Mouse (Mus musculus) heart, embryonic 15.5 days (tissue): Measurements from ENCODE around the gene Frmd8. TPM values are rescaled to one million over a fixed set of nuclear protein-coding genes. Genes with fewer than 3 reads are reported as not detected.

ENCODE experiments used
- ATAC-seq: fragments of 200-750 bp; cut with Nextera tagmentation; replicated peaks from 2 replicates; pipeline ENCODE4 v1.8.0; 2017; ENCODE audit warnings: low read depth, moderate TSS enrichment; ENCODE audit not compliant: insufficient number of reproducible peaks, insufficient read depth, low FRiP score
- H3K27ac ChIP-seq: fragments of 300-500 bp; sonication (generic); 2 replicates; pipeline ENCODE4 v1.5.1; 2015; ENCODE audit warnings: mild to moderate bottlenecking, inconsistent platforms
- H3K27me3 ChIP-seq: fragments of 300-500 bp; sonication (generic); 2 replicates; pipeline ENCODE4 v1.6.1; 2015; ENCODE audit warnings: inconsistent platforms
- H3K36me3 ChIP-seq: fragments of 300-500 bp; sonication (generic); 2 replicates; pipeline ENCODE4 v1.6.1; 2015; ENCODE audit warnings: mild to moderate bottlenecking, inconsistent platforms
- H3K4me1 ChIP-seq: fragments of 300-500 bp; sonication (generic); replicated peaks from 2 replicates; pipeline ENCODE4 v1.6.1; 2015; ENCODE audit warnings: inconsistent platforms
- H3K4me2 ChIP-seq: fragments of 300-500 bp; sonication (generic); 2 replicates; pipeline ENCODE4 v1.6.1; 2015; ENCODE audit warnings: inconsistent platforms, mild to moderate bottlenecking, moderate library complexity
- H3K4me3 ChIP-seq: fragments of 300-500 bp; sonication (generic); 2 replicates; pipeline ENCODE4 v1.5.1; 2015; ENCODE audit warnings: mild to moderate bottlenecking, inconsistent platforms
- H3K9ac ChIP-seq: fragments of 300-500 bp; sonication (generic); 2 replicates; pipeline ENCODE4 v1.6.1; 2015; ENCODE audit warnings: mild to moderate bottlenecking, inconsistent platforms
- H3K9me3 ChIP-seq: fragments of 300-500 bp; sonication (generic); replicated peaks from 2 replicates; pipeline ENCODE4 v1.6.1; 2016; ENCODE audit warnings: inconsistent platforms
- WGBS: fragments of 180-500 bp; shearing (Covaris S2); methylation state at CpG from one replicate; pipeline ENCODE4 v1.1.7; 2015; ENCODE audit warnings: mixed read lengths; 5-methylcytosine and 5-hydroxymethylcytosine counted together
- polyA plus RNA-seq: library from polyadenylated mRNA; unstranded; fragments of >200 nt; fragmentation: Nextera tagmentation; extraction: Ambion mirVana; gene quantifications from 2 replicates; pipeline ENCODE4 v1.2.1, GENCODE M21; 2015

Gene Frmd8
- polyA plus RNA-seq, 1 experiment from 2014 or later = 25.1 TPM

DNA sequence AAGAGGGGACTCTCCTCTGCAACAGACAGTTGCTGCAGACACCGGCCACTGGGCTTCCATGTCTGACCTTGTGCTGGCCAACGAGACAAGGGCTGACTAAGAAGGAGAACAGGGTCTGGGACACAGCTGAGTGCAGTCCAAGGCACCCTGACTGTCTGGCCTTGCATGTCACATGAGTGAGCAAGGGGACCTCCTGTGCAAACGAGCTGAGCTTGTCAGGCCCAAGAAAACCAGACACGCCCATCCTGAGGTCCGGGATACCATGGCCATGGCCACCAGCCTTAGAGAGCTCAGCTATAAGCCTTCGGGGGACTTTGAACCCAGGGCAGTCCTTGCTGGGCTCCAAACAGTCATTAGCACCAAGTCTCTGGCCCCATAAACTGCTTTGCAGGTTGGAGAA lies 7.0 kb downstream of the Frmd8 start:
- Histone ChIP-seq H3K4me3 (no peak overlapping the region), H3K27ac (no peak overlapping the region), H3K9ac (no peak overlapping the region), H3K4me2 (no peak overlapping the region), H3K36me3 (peaks cover 53% of the 10 kb centered on the region), H3K27me3 (no peaks in the 10 kb centered on the region), H3K4me1 (peaks cover 41% of the 10 kb centered on the region), H3K9me3 (no peaks in the 10 kb centered on the region)
- WGBS = 85% methylated on average over 6 of the region's 6 CpGs
- ATAC-seq = no peak

DNA sequence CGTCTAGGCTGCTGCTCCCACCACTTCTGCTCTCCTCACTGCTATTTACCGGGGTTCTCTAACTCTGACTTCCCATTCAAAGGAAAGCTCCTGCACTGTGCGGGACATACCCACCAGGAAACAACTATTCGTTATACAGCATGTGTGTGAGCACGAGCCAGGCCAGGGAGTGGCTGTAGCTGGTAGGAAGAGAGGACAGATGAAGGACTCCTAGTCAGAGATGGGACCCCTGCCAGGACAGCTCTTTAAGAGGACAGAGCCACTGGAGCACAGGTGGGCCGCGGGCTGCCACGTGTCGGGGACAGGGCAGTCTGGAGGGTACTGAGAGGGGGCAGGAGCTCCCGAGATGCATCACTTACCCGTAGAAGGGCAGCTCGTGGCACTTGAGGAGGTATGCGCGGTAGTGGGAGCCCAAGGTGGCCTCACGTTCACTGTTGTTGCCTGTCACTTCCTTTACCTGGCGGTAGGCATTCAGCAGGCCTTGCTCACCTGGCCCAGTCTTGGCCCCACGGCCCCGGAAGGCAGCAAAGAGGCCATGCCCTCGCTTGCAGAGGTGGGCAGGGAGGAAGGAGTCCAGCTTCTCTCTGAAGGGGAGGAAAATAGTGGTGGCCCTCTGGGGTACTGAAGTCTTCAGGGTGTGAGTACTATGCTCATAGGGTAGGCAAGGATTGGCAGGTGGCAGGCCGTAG lies 10.2 kb downstream of the Frmd8 start:
- peaks cover 15% of the 10 kb centered on the region for H3K4me1 ChIP-seq
- no peak overlapping the region for H3K4me2 ChIP-seq
- no peaks in the 10 kb centered on the region for H3K27me3 ChIP-seq
- H3K27ac ChIP-seq = peak overlapping the region; percentile 24; the same call in 1 of the 2 replicates
- no peak overlapping the region for H3K9ac ChIP-seq
- peak; percentile 28; the same call in 1 of the 2 replicates for ATAC-seq
- H3K9me3 ChIP-seq = no peaks in the 10 kb centered on the region
- H3K36me3 ChIP-seq = peaks cover 86% of the 10 kb centered on the region
- 84% methylated on average over 20 of the region's 20 CpGs for WGBS
- no peak overlapping the region for H3K4me3 ChIP-seq

DNA sequence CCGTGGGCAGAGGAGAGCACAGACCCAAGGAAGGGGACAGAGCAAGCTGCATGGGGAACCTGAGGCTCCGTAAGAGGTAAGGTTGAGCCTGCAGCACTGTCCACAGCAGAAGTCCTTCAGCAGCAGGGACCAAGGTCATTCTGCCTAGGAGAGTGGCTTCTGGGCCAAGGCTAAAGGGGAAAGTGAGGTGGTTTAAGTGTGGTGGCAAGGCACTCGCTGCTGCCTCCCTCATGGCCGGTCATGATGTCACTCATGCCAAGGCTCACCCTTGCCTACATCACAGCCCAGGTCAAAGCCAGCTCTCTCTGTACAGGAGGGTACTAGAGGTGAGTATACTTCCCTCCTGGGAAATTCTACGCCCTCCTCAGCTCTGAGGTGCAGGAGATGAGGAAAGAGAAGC lies 11.3 kb downstream of the Frmd8 start:
- Histone ChIP-seq H3K9ac (peak overlapping the region; percentile 10; the same call in 1 of the 2 replicates), H3K36me3 (peaks cover 89% of the 10 kb centered on the region), H3K9me3 (no peaks in the 10 kb centered on the region), H3K4me2 (no peak overlapping the region), H3K4me1 (peaks cover 15% of the 10 kb centered on the region), H3K27me3 (no peaks in the 10 kb centered on the region), H3K27ac (no peak overlapping the region), H3K4me3 (no peak overlapping the region)
- 82% methylated on average over 5 of the region's 5 CpGs for WGBS
- no peak for ATAC-seq

DNA sequence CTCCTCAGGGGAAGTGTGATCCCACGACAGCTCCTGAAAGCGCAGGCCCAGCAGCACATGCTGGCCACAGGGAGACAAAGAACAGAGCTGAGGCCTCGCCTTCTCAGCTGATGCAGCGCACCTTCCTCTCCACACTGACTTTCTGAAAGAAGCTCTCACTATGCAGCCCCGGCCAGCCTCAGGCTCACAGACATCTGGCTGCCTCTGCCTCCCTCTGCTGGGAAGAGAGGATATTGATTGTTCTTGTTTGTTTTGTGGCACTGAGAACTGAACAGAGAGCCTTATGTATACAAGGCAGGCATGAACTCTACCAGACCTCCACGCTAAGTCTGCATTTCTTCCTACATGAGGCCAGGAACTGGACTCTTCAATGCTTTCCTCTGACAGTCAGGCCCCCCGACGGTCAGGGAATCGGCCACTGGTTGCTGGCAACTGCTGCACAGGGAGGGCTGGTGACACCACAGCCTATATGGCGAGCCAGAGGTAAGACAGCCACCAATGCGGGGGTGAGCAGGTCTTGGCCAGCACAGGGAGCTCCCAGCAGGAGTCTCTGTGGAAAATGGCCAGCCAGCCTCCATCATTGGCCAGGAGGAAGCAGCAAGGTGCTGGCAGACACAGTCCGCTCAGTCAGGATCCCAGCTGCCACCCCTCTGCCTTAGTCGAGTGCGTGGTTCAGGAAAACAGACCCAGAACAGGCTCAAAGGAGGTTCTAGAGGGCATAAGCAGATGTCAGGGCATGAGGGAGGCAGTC lies 12.6 kb downstream of the Frmd8 start:
- H3K9me3 ChIP-seq = no peaks in the 10 kb centered on the region
- no peak for ATAC-seq

DNA sequence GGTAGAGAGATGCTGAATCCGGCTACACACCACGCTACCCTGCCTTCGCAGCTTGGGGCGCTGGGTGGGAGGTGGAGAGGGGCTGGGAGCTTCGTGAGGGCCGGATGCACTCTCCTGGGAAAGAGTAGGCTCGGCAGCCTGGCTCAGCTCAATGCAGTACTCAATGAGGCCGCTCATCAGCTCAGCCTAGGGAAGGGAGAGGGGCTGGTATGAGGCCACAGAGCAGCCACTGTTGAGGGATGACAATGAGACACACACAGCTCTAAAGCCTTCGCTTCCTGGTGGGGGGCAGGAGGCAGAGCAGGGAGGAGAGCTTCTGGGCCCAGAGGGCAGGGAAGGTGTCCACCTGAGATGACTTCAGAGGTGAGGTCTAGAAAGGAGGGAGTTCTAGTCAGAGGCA lies 18.5 kb downstream of the Frmd8 start:
- Histone ChIP-seq H3K4me3 (no peak overlapping the region), H3K4me1 (peaks cover 12% of the 10 kb centered on the region), H3K9ac (no peak overlapping the region), H3K9me3 (no peaks in the 10 kb centered on the region), H3K36me3 (peaks cover 56% of the 10 kb centered on the region), H3K4me2 (no peak overlapping the region), H3K27me3 (no peaks in the 10 kb centered on the region), H3K27ac (no peak overlapping the region)
- no peak for ATAC-seq
- WGBS = 84% methylated on average over 9 of the region's 9 CpGs

More for the DNA sequence above, 12.6 kb downstream of the Frmd8 start:
- H3K27me3 ChIP-seq = no peaks in the 10 kb centered on the region
- H3K9ac ChIP-seq = no peak overlapping the region
- no peak overlapping the region for H3K27ac ChIP-seq
- peaks cover 87% of the 10 kb centered on the region for H3K36me3 ChIP-seq
- WGBS = 97% methylated on average over 14 of the region's 14 CpGs
- no peak overlapping the region for H3K4me3 ChIP-seq
- no peak overlapping the region for H3K4me2 ChIP-seq
- H3K4me1 ChIP-seq = peaks cover 15% of the 10 kb centered on the region

DNA sequence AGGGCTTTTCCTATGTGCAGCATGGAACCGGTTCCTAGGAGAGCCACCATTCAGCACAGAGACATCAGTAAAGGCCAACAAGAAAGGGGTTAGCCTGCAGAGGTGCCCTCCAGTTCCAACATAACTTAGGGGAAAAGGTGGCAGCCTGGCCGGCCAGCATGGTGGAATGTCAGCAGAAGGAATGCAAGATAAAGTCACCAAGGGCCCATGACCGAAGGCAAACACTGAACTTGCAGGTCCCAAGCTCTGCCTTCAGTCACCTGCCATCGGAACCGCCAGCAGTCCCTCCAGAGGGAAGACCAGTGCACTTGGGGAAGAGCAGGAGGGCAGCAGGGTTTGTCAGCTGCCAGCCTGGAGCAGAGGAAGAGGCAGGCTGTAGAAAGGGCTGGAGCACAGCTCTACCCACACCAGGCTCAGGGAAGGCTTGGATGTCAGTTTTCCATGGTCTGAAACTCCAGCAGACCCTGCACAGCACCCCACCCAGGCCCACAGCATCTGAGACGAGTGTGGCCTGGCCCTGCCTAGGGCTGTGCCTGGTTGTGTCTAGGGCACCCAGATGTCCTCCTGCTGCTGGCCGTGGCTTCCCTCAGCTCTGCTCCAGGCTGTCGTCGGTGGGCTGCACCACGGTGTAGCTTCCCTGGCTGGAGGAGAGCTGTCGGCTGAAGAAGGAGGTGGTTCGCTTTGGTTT lies 22.9 kb downstream of the Frmd8 start:
- peak overlapping the region; percentile 38 for H3K4me2 ChIP-seq

DNA sequence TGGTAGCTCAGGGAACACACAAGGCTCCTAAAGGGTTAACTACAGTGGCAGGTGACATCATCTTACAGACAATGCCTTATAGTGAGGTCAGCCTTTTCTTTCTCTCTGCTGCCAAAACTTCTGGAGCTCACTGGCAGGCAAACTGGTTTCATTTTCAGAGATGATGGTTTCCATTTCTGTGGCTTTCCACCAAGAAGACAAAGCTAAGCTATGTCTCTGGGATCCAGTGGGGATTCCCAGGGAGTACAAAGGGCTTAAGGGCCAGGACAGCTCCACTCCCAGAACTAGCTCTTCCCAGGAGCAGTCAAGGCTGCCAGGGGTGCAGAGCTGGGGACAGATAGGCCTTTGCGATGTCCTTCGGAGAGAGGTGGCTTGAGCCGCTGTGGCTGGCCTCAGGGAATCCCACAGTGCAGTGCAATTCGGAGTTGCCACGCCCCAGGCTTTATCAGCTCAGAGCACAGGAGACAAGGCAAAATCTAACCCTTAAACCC lies 23.5 kb downstream of the Frmd8 start:
- Histone ChIP-seq H3K4me3 (no peak overlapping the region), H3K9ac (peak overlapping the region; percentile 38), H3K27me3 (no peaks in the 10 kb centered on the region), H3K4me1 (peaks cover 61% of the 10 kb centered on the region), H3K27ac (peak overlapping the region; percentile 83), H3K4me2 (peak overlapping the region; percentile 38), H3K36me3 (peaks cover 18% of the 10 kb centered on the region), H3K9me3 (no peaks in the 10 kb centered on the region)
- ATAC-seq = no peak
- WGBS = 28% methylated on average over 5 of the region's 5 CpGs

More for the DNA sequence above, 22.9 kb downstream of the Frmd8 start:
- 52% methylated on average over 12 of the region's 12 CpGs for WGBS
- no peak for ATAC-seq
- H3K4me1 ChIP-seq = peaks cover 55% of the 10 kb centered on the region
- peak overlapping the region; percentile 83 for H3K27ac ChIP-seq
- no peak overlapping the region for H3K4me3 ChIP-seq
- peak overlapping the region; percentile 32 for H3K9ac ChIP-seq
- H3K9me3 ChIP-seq = no peaks in the 10 kb centered on the region
- H3K36me3 ChIP-seq = peaks cover 18% of the 10 kb centered on the region
- no peaks in the 10 kb centered on the region for H3K27me3 ChIP-seq

DNA sequence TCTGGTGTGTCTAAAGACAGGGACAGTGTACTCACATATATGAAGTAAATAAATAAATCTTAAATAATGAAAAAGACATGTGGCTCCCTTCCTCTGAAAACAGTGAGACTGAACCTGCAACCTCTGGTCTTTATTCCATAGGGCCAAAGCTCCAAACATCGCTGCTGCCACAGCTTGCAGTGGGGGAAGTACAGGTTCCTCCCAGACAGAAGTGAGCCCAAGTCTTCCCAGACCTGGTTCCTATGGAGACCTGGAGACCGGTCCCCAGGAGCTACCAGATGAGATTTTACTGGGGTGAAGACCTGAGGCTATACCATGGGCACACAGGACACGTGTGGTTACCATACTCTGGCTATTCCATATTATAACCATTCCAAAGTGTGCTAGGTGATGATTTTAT lies 24.2 kb downstream of the Frmd8 start:
- H3K9me3 ChIP-seq = no peaks in the 10 kb centered on the region
- no peaks in the 10 kb centered on the region for H3K27me3 ChIP-seq
- 81% methylated on average over 3 of the region's 3 CpGs for WGBS
- no peak overlapping the region for H3K4me2 ChIP-seq
- H3K9ac ChIP-seq = 0 out of 2 replicates have a peak overlapping the region, but pooled peaks have one; percentile 16
- no peak for ATAC-seq
- peaks cover 64% of the 10 kb centered on the region for H3K4me1 ChIP-seq
- H3K27ac ChIP-seq = peak overlapping the region; percentile 83
- no peak overlapping the region for H3K4me3 ChIP-seq
- peaks cover 11% of the 10 kb centered on the region for H3K36me3 ChIP-seq

DNA sequence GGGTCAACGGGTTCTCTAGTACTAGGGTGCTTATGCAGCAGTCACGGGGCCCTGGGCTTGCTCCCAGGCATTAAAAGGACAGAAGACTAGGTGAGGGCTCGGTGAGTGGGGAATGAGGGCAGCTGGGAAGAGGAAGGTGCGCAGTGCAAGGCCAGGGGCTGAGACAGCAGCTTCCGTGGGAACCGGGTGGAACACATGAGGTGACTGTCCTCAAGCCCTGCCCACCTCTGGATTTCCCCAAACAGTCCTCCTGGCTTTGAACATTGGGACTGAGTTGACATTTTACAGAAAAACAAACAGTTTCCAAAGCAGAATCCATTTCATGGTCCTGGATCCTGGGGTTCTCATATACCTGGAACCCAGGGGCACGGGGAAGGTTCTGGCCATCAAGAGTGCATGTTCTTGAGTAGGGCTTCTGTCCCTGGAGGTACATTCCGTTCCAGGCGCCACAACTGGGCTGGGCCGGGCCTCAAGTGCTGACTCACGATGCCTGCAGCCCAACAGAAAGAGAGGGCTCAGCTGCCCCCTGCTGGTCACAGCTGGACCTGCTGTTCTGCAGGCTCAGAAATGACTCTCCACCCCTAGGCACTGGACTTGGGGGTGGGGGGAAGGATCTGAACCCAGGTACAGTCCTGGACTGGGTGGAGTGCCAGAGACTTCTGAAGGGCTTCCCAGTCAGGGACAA lies 25.1 kb downstream of the Frmd8 start:
- ATAC-seq = peak; percentile 16
- H3K4me2 ChIP-seq = peak overlapping the region; percentile 29
- peaks cover 5% of the 10 kb centered on the region; the same call in 1 of the 2 replicates for H3K36me3 ChIP-seq
- H3K4me3 ChIP-seq = no peak overlapping the region
- no peak overlapping the region for H3K9ac ChIP-seq
- peaks cover 69% of the 10 kb centered on the region for H3K4me1 ChIP-seq
- no peaks in the 10 kb centered on the region for H3K27me3 ChIP-seq
- H3K9me3 ChIP-seq = no peaks in the 10 kb centered on the region
- WGBS = 29% methylated on average over 11 of the region's 11 CpGs
- peak overlapping the region; percentile 98 for H3K27ac ChIP-seq

DNA sequence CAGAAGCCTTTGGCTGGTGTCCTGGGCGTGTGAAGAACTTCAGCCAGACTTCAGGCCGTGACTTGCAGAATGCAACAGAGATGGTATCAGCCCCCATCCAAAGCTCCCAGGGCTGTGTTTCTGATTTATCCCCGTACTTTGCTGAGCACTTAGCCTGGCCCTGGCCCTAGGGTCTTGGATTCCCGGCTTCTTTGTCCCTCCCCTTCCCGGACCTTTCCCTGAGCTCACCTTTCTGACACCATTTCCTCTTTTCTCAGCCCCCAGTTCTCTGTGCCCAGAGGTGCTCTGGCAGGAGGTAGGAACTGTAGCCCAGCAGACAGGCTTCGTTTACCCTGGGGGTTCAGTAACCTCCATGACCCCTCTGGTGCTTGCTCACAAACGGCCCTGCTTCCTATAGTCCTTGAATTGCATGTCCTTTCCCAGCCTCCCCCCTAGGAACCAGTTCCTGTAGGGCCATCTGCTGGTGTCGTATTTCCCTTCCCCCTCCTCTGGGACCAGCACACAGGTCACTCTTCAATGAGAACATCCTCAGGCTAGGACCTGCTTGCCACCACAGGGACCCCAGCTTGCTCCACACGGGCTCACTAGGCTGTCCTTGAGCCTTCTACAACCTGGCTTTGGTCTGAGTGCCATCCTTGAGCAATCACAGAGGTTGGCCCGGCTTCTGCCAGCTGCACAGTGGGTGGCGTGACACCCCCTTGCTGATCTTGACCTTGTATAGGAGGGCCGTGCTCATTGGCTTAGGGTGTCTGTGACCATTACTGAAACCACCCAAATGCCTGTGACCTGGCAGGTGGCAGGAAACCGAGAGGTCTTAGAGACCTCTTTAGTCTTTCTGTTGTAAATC lies 26.0 kb downstream of the Frmd8 start:
- 29% methylated on average over 13 of the region's 13 CpGs for WGBS
- Histone ChIP-seq H3K27ac (peak overlapping the region; percentile 98), H3K9ac (peak overlapping the region; percentile 54), H3K4me1 (peaks cover 78% of the 10 kb centered on the region), H3K36me3 (peaks cover 5% of the 10 kb centered on the region; the same call in 1 of the 2 replicates), H3K4me3 (peak overlapping the region; percentile 12), H3K27me3 (no peaks in the 10 kb centered on the region), H3K9me3 (no peaks in the 10 kb centered on the region), H3K4me2 (peak overlapping the region; percentile 58)
- no peak for ATAC-seq
